Comparison of ENCODE assay signal across 22 mouse cellular contexts in genomic region chr3:36489590-36489910, GRCm38 (mm10). TPM values are rescaled to one million over a fixed set of nuclear protein-coding genes. Genes with fewer than 3 reads are reported as not detected.
"Had no signal": no experiment of that assay in that cellular context is flagged by ENCODE, and none has a peak within 500 bp of the region (broad histone marks: within the 10 kb centered on the region; RNA-seq: fewer than 3 reads in every experiment).

No protein-coding gene starts in this region.

- H3K4me1 ChIP-seq: lung, embryonic 15.5 days; midbrain, embryonic 13.5 days; neural tube, embryonic 12.5 days had no signal

- H3K27me3 ChIP-seq: liver, embryonic 15.5 days; lung, embryonic 15.5 days; megakaryocyte, embryonic 14.5 days; midbrain, embryonic 13.5 days; midbrain, embryonic 15.5 days; neural tube, embryonic 12.5 days had no signal

- H3K4me3 ChIP-seq: liver, embryonic 15.5 days; lung, embryonic 15.5 days; megakaryocyte, embryonic 14.5 days; midbrain, embryonic 13.5 days; midbrain, embryonic 15.5 days; neural tube, embryonic 12.5 days had no signal

- H3K27ac ChIP-seq: liver, embryonic 15.5 days; lung, embryonic 15.5 days; macrophage; midbrain, embryonic 13.5 days; midbrain, embryonic 15.5 days; neural tube, embryonic 12.5 days had no signal

- H3K36me3 ChIP-seq: liver, embryonic 15.5 days; lung, embryonic 15.5 days; midbrain, embryonic 13.5 days; midbrain, embryonic 15.5 days; neural tube, embryonic 12.5 days had no signal

- H3K9ac ChIP-seq: liver, embryonic 15.5 days; liver, postnatal 0 days; lung, embryonic 15.5 days; midbrain, embryonic 13.5 days; midbrain, embryonic 15.5 days; neural tube, embryonic 12.5 days had no signal

- H3K9me3 ChIP-seq: liver, embryonic 15.5 days; lung, embryonic 15.5 days; midbrain, embryonic 13.5 days; midbrain, embryonic 15.5 days; neural tube, embryonic 12.5 days had no signal

- DNase-seq: liver, postnatal 0 days; lung, adult 2 months; lung, postnatal 14 days; lung, postnatal 36 days; right cerebral cortex, postnatal 4 days; spleen, adult 18-20 months; thymus, adult 18-20 months; thymus, postnatal 14 days; thymus, postnatal 36 days had no signal

RNA-seq across cellular contexts. Expression of gene 1810062G17Rik, which starts 13.8 kb away (rescaled TPM):
- total RNA-seq: midbrain, postnatal 0 days; monocyte, adult 5-6 weeks had no signal
- polyA plus RNA-seq: macrophage; neural tube, embryonic 14.5 days had no signal

RNA-seq across cellular contexts. Expression of gene Gm11549, which starts 32.1 kb away (rescaled TPM):
- total RNA-seq: megakaryocyte progenitor cell, adult 5-6 weeks; monocyte, adult 5-6 weeks; neutrophil, adult 5-6 weeks had no signal
- polyA plus RNA-seq: liver, embryonic 15.5 days; liver, postnatal 0 days; lung, postnatal 0 days; macrophage had no signal
